ENCODE assay signal across 19 mouse cellular contexts in the genomic region with DNA sequence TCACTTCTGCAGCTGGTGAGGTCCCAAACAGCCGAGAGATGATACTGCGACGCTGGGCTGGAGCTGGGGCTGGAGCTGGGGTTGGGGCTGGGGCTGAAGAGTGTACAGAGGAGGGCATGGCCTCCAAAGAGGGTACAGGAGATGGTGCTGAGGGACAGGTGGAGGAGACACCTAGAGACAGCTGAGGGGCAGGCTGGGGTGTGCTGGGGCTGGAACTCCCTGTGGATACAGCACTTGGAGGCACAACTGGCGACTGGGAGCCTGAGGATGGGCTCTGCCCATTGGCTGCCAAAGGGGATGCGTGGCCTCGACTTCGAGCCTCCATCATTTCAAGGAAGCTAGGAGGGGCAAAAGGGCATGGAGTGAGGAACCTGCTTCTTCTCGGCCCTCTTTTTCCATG. TPM values are rescaled to one million over a fixed set of nuclear protein-coding genes. Genes with fewer than 3 reads are reported as not detected.
"Had no signal": no experiment of that assay in that cellular context is flagged by ENCODE, and none has a peak within 500 bp of the region (broad histone marks: within the 10 kb centered on the region; RNA-seq: fewer than 3 reads in every experiment).

No protein-coding gene starts in this region.

- H3K4me3 ChIP-seq: liver, embryonic 12.5 days; megakaryocyte, embryonic 14.5 days; midbrain, embryonic 13.5 days; midbrain, embryonic 15.5 days; neural tube, embryonic 13.5 days; neural tube, embryonic 15.5 days; stomach, embryonic 15.5 days had no signal

- DNase-seq: lung, adult 18-20 months; lung, embryonic 14.5 days; lung, postnatal 10 days; lung, postnatal 4 days; thymus, adult 2 months; thymus, postnatal 14 days; thymus, postnatal 36 days had no signal

- H3K27ac ChIP-seq: liver, embryonic 12.5 days; liver, embryonic 14.5 days; midbrain, embryonic 13.5 days; midbrain, embryonic 15.5 days; neural tube, embryonic 13.5 days; neural tube, embryonic 15.5 days; stomach, embryonic 15.5 days; stomach, postnatal 0 days had no signal

- H3K9ac ChIP-seq: liver, embryonic 12.5 days; liver, embryonic 14.5 days; lung, embryonic 14.5 days; midbrain, embryonic 13.5 days; midbrain, embryonic 15.5 days; neural tube, embryonic 13.5 days; neural tube, embryonic 15.5 days; stomach, embryonic 15.5 days had no signal

- H3K4me2 ChIP-seq: liver, embryonic 12.5 days; lung, embryonic 14.5 days; midbrain, embryonic 11.5 days; midbrain, embryonic 13.5 days; midbrain, embryonic 15.5 days; neural tube, embryonic 13.5 days; neural tube, embryonic 15.5 days; stomach, embryonic 15.5 days had no signal

- ATAC-seq: liver, embryonic 12.5 days; midbrain, embryonic 13.5 days; midbrain, embryonic 15.5 days had no signal

- H3K27me3 ChIP-seq: liver, embryonic 12.5 days; megakaryocyte, embryonic 14.5 days; midbrain, embryonic 13.5 days; midbrain, embryonic 15.5 days; neural tube, embryonic 13.5 days; neural tube, embryonic 15.5 days; stomach, embryonic 15.5 days had no signal

- H3K9me3 ChIP-seq: liver, embryonic 12.5 days; megakaryocyte, embryonic 14.5 days; midbrain, embryonic 13.5 days; midbrain, embryonic 15.5 days; neural tube, embryonic 13.5 days; neural tube, embryonic 15.5 days; stomach, embryonic 15.5 days had no signal

RNA-seq across cellular contexts. Expression of a gene that starts 5.7 kb away (rescaled TPM):
- total RNA-seq: megakaryocyte progenitor cell, adult 5-6 weeks; monocyte, adult 5-6 weeks had no signal
- polyA plus RNA-seq: liver, embryonic 12.5 days; lung, embryonic 14.5 days had no signal

RNA-seq across cellular contexts. Expression of a gene that starts 12.6 kb away (rescaled TPM):
- total RNA-seq: monocyte, adult 5-6 weeks had no signal
